Mouse (Mus musculus) lung, embryonic 16.5 days (tissue): ENCODE data around the gene Olfr5. TPM values are rescaled to one million over a fixed set of nuclear protein-coding genes. Genes with fewer than 3 reads are reported as not detected.

Experiments used
- ATAC-seq: fragments of 200-750 bp; cut with Nextera tagmentation; 2 replicates; pipeline ENCODE4 v1.8.0; 2017; ENCODE audit warnings: low read depth, mild to moderate bottlenecking, moderate library complexity
- H3K27ac ChIP-seq: fragments of 300-500 bp; sonication (generic); 2 replicates; pipeline ENCODE4 v1.5.1; 2014; ENCODE audit warnings: mild to moderate bottlenecking, control low read depth, low read length
- H3K27me3 ChIP-seq: fragments of 300-500 bp; sonication (generic); 2 replicates; pipeline ENCODE4 v1.6.1; 2014; ENCODE audit warnings: low read depth, low read length, mixed read lengths; ENCODE audit not compliant: control insufficient read depth, insufficient read depth
- H3K36me3 ChIP-seq: fragments of 300-500 bp; sonication (generic); 2 replicates; pipeline ENCODE4 v1.6.1; 2014; ENCODE audit warnings: low read length; ENCODE audit not compliant: control insufficient read depth, insufficient read depth
- H3K4me1 ChIP-seq: fragments of 300-500 bp; sonication (generic); replicated peaks from 2 replicates; pipeline ENCODE4 v1.6.1; 2014; ENCODE audit warnings: low read length, mixed read lengths; ENCODE audit not compliant: control insufficient read depth, insufficient read depth
- H3K4me2 ChIP-seq: fragments of 300-500 bp; sonication (generic); 2 replicates; pipeline ENCODE4 v1.6.1; 2014; ENCODE audit warnings: low read depth, low read length, control low read depth
- H3K4me3 ChIP-seq: fragments of 300-500 bp; sonication (generic); 2 replicates; pipeline ENCODE4 v1.5.1; 2014; ENCODE audit warnings: mild to moderate bottlenecking, low read length, control low read depth
- H3K9ac ChIP-seq: fragments of 300-500 bp; sonication (generic); 2 replicates; pipeline ENCODE4 v1.6.1; 2014; ENCODE audit warnings: low read length, control low read depth
- H3K9me3 ChIP-seq: fragments of 300-500 bp; sonication (generic); 2 replicates; pipeline ENCODE4 v1.6.1; 2016; ENCODE audit warnings: low read length; ENCODE audit not compliant: control insufficient read depth
- WGBS: fragments of 180-500 bp; shearing (Covaris S2); extraction: QIAGEN DNeasy Blood & Tissue Kit; methylation state at CpG from one replicate; pipeline ENCODE4 v1.1.7; 2014; 5-methylcytosine and 5-hydroxymethylcytosine counted together
- polyA plus RNA-seq: library from polyadenylated mRNA; unstranded; fragments of >200 nt; fragmentation: Nextera tagmentation; extraction: Ambion mirVana; gene quantifications from 2 replicates; pipeline ENCODE4 v1.2.1, GENCODE M21; 2015

Olfr5 gene
- polyA plus RNA-seq, 1 experiment from 2014 or later: not detected

- Histone ChIP-seq H3K4me2 (no peak within 1 kb of the TSS), H3K27me3 (no peaks in the 10 kb centered on the region), H3K4me1 (no peaks in the 10 kb centered on the region), H3K36me3 (no peaks in the 10 kb centered on the region), H3K27ac (no peak within 1 kb of the TSS), H3K9me3 (no peaks in the 10 kb centered on the region), H3K9ac (no peak within 1 kb of the TSS), H3K4me3 (no peak within 1 kb of the TSS)
- no peak for ATAC-seq
Measured at GRCm38 (mm10) chr7:6455868-6456267, 30.9 kb downstream of the Olfr5 start, which contains the start of gene Olfr1336. TSS of gene Olfr1336 (plus strand) at chr7:6456168.

GRCm38 (mm10) chr7:6447771-6448170, 39.0 kb downstream of the Olfr5 start:
- no peak overlapping the region for H3K27ac ChIP-seq
- H3K27me3 ChIP-seq: no peaks in the 10 kb centered on the region
- H3K9me3 ChIP-seq: no peaks in the 10 kb centered on the region; the same call in 1 of the 2 replicates
- H3K4me3 ChIP-seq: no peak overlapping the region
- H3K4me1 ChIP-seq: no peaks in the 10 kb centered on the region
- H3K9ac ChIP-seq: no peak overlapping the region
- no peaks in the 10 kb centered on the region for H3K36me3 ChIP-seq
- H3K4me2 ChIP-seq: no peak overlapping the region
- WGBS: 88% methylated on average over 5 of the region's 5 CpGs
- no peak for ATAC-seq

DNA sequence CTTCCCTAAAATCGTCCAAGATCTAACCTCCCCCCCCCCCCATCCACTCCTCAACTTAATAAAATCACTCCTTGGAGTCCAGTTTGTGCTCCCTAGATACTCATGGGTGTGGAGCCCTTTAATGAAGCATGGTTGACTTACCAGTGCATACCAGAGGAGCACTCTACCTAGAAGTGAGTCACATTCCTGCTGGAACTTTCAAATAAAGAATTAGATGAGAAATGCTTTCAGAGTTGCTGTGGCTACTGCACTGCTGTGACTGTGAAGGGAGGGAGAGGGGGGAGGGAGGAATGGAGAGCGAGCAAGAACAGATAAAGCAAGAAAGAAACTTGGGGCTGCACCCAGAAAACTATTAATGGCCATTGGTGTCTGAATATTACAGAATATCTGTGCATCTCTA, 45.6 kb downstream of the Olfr5 start:
- no peak overlapping the region for H3K9ac ChIP-seq
- H3K27me3 ChIP-seq: no peaks in the 10 kb centered on the region
- no peaks in the 10 kb centered on the region for H3K36me3 ChIP-seq
- ATAC-seq: no peak
- H3K27ac ChIP-seq: no peak overlapping the region
- WGBS: 44% methylated on average over 2 of the region's 2 CpGs
- no peaks in the 10 kb centered on the region for H3K9me3 ChIP-seq
- no peak overlapping the region for H3K4me3 ChIP-seq
- H3K4me2 ChIP-seq: no peak overlapping the region
- H3K4me1 ChIP-seq: no peaks in the 10 kb centered on the region

- Histone ChIP-seq H3K4me1 (no peaks in the 10 kb centered on the region), H3K36me3 (no peaks in the 10 kb centered on the region), H3K9ac (no peak within 1 kb of the TSS), H3K9me3 (no peaks in the 10 kb centered on the region), H3K4me3 (no peak within 1 kb of the TSS), H3K27me3 (no peaks in the 10 kb centered on the region), H3K27ac (no peak within 1 kb of the TSS), H3K4me2 (no peak within 1 kb of the TSS)
- 65% methylated on average over 3 of the region's 3 CpGs for WGBS
- ATAC-seq: no peak
Measured at GRCm38 (mm10) chr7:6438388-6438787, 48.4 kb downstream of the Olfr5 start, which contains the start of gene Olfr1344. TSS of gene Olfr1344 (plus strand) at chr7:6438688.

DNA sequence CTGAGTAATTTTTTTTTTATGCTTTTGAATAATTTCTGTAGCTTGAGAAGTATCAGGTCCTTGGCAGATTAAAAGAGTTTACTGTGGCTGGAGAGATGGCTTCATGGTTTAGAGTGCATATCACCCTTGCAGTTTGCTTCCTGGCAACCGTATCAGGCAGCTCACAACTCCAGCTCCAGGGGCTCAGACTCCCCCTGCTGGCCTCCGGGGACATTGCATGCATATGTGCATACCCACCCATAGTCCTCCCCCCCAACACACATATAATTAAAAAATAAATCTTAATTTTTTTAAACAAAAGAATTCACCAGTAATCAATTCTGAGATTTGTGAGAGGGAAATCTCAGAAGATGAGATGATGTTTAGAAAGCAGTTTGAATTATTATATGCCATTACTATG, 56.4 kb downstream of the Olfr5 start:
- H3K27me3 ChIP-seq: no peaks in the 10 kb centered on the region
- H3K36me3 ChIP-seq: no peaks in the 10 kb centered on the region
- no peak for ATAC-seq
- H3K4me1 ChIP-seq: no peaks in the 10 kb centered on the region
- 33% methylated on average over 2 of the region's 2 CpGs for WGBS
- H3K9ac ChIP-seq: no peak overlapping the region
- no peak overlapping the region for H3K4me2 ChIP-seq
- H3K4me3 ChIP-seq: no peak overlapping the region
- no peak overlapping the region for H3K27ac ChIP-seq
- H3K9me3 ChIP-seq: peaks cover 3% of the 10 kb centered on the region

- H3K4me2 ChIP-seq: no peak overlapping the region
- peaks cover 3% of the 10 kb centered on the region for H3K9me3 ChIP-seq
- no peaks in the 10 kb centered on the region for H3K4me1 ChIP-seq
- no peak overlapping the region for H3K27ac ChIP-seq
- H3K27me3 ChIP-seq: no peaks in the 10 kb centered on the region
- no peaks in the 10 kb centered on the region for H3K36me3 ChIP-seq
- H3K4me3 ChIP-seq: no peak overlapping the region
- no peak for ATAC-seq
- 79% methylated on average over 3 of the region's 3 CpGs for WGBS
- no peak overlapping the region for H3K9ac ChIP-seq
Measured at GRCm38 (mm10) chr7:6429381-6429780, 57.4 kb downstream of the Olfr5 start.

Other genes with a start within 250 kb of the Olfr5 start
- gene Epp13, start 234.2 kb downstream of the Olfr5 start, polyA plus RNA-seq: not detected in 2 replicates
- 6.9 and 7.2 TPM in 2 replicates for gene Zfp667, start 200.4 kb downstream of the Olfr5 start, polyA plus RNA-seq
- gene Zfp583, start 155.7 kb downstream of the Olfr5 start, polyA plus RNA-seq: 6.6 and 6.9 TPM in 2 replicates
- gene Gm3854, start 143.2 kb downstream of the Olfr5 start, polyA plus RNA-seq: 1.5 and 1.8 TPM in 2 replicates
- gene Zfp78, start 123.7 kb downstream of the Olfr5 start, polyA plus RNA-seq: 3.1 TPM in 2 replicates
- gene Zfp28, start 103.6 kb downstream of the Olfr5 start, polyA plus RNA-seq: 9.5 and 10.5 TPM in 2 replicates
- 0.25 TPM in 1 of 2 replicates, not detected in the other for gene Smim17, start 88.2 kb downstream of the Olfr5 start, polyA plus RNA-seq
- gene Gm20715, start 76.7 kb downstream of the Olfr5 start, polyA plus RNA-seq: not detected in 2 replicates
- gene Olfr1344, start 48.3 kb downstream of the Olfr5 start, polyA plus RNA-seq: not detected in 2 replicates
- not detected in 2 replicates for gene Olfr1336, start 30.8 kb downstream of the Olfr5 start, polyA plus RNA-seq
- gene Olfr1346, start 19.8 kb downstream of the Olfr5 start, polyA plus RNA-seq: not detected in 2 replicates
- not detected in 2 replicates for gene Olfr1347, start 12.8 kb upstream of the Olfr5 start, polyA plus RNA-seq
- gene Olfr1348, start 21.8 kb upstream of the Olfr5 start, polyA plus RNA-seq: not detected in 2 replicates
- not detected in 2 replicates for gene Olfr1349, start 36.0 kb upstream of the Olfr5 start, polyA plus RNA-seq
- gene Olfr1350, start 77.9 kb upstream of the Olfr5 start, polyA plus RNA-seq: not detected in 2 replicates
- 2.0 and 2.5 TPM in 2 replicates for gene Zim1, start 209.5 kb upstream of the Olfr5 start, polyA plus RNA-seq
- gene Peg3, start 243.5 kb upstream of the Olfr5 start, polyA plus RNA-seq: 102 and 119 TPM in 2 replicates
- gene Usp29, start 243.6 kb upstream of the Olfr5 start, polyA plus RNA-seq: 3.5 and 5.1 TPM in 2 replicates